Mouse (Mus musculus): ENCODE results near the gene Pdzd2. TPM values are rescaled to one million over a fixed set of nuclear protein-coding genes. Genes with fewer than 3 reads are reported as not detected.
A peak's percentile ranks its signal among the peaks of the same experiment; 100 is the strongest.

Gene Pdzd2
- polyA plus RNA-seq, 1 experiment from 2014 or later: 7.3 TPM

- peak overlapping the region; percentile 30 for H3K27ac ChIP-seq
- no peak for DNase-seq (ENCODE audit: low spot score)
- no peaks in the 10 kb centered on the region for H3K9me3 ChIP-seq
- no peak overlapping the region for H3K4me3 ChIP-seq
- no peaks in the 10 kb centered on the region for H3K27me3 ChIP-seq (ENCODE audit: insufficient read depth, poor library complexity, severe bottlenecking)
- 75% methylated on average over 15 of the region's 15 CpGs for WGBS
- H3K36me3 ChIP-seq: 0 out of 2 replicates have a peak, but pooled peaks cover 6% of the 10 kb centered on the region
- H3K4me1 ChIP-seq: peaks cover 12% of the 10 kb centered on the region; the same call in 1 of the 2 replicates
These were observed 87.2 kb downstream of the Pdzd2 start for GRCm38 (mm10) chr15:12652336-12653031.

GRCm38 (mm10) chr15:12650236-12650635, 89.5 kb downstream of the Pdzd2 start:
- no peaks in the 10 kb centered on the region for H3K27me3 ChIP-seq (ENCODE audit: insufficient read depth, poor library complexity, severe bottlenecking)
- no peak for DNase-seq (ENCODE audit: low spot score)
- H3K27ac ChIP-seq: no peak overlapping the region; the same call in 1 of the 2 replicates

GRCm38 (mm10) chr15:12649674-12650073, 90.0 kb downstream of the Pdzd2 start:
- DNase-seq (ENCODE audit: low spot score): no peak
- whole genome bisulfite sequencing: 87% methylated on average over 3 of the region's 3 CpGs
- no peaks in the 10 kb centered on the region for H3K9me3 ChIP-seq

More at GRCm38 (mm10) chr15:12650236-12650635, 89.5 kb downstream of the Pdzd2 start:
- H3K9me3 ChIP-seq: no peaks in the 10 kb centered on the region
- no peak overlapping the region for H3K4me3 ChIP-seq
- WGBS: 93% methylated on average over 3 of the region's 3 CpGs
- peaks cover 12% of the 10 kb centered on the region; the same call in 1 of the 2 replicates for H3K4me1 ChIP-seq
- H3K36me3 ChIP-seq: 0 out of 2 replicates have a peak, but pooled peaks cover 6% of the 10 kb centered on the region

GRCm38 (mm10) chr15:12649131-12649530, 90.6 kb downstream of the Pdzd2 start:
- Histone ChIP-seq H3K9me3 (no peaks in the 10 kb centered on the region), H3K4me1 (peaks cover 12% of the 10 kb centered on the region; the same call in 1 of the 2 replicates), H3K4me3 (no peak overlapping the region), H3K27me3 (ENCODE audit: insufficient read depth, poor library complexity, severe bottlenecking) (no peaks in the 10 kb centered on the region), H3K36me3 (0 out of 2 replicates have a peak, but pooled peaks cover 6% of the 10 kb centered on the region), H3K27ac (no peak overlapping the region)
- 72% methylated on average over 2 of the region's 2 CpGs for WGBS
- no peak for DNase-seq (ENCODE audit: low spot score)

More at GRCm38 (mm10) chr15:12649674-12650073, 90.0 kb downstream of the Pdzd2 start:
- H3K36me3 ChIP-seq: 0 out of 2 replicates have a peak, but pooled peaks cover 6% of the 10 kb centered on the region
- no peaks in the 10 kb centered on the region for H3K27me3 ChIP-seq (ENCODE audit: insufficient read depth, poor library complexity, severe bottlenecking)
- peaks cover 12% of the 10 kb centered on the region; the same call in 1 of the 2 replicates for H3K4me1 ChIP-seq
- no peak overlapping the region for H3K27ac ChIP-seq
- H3K4me3 ChIP-seq: no peak overlapping the region

- WGBS: 83% methylated on average over 7 of the region's 7 CpGs
- H3K36me3 ChIP-seq: no peaks in the 10 kb centered on the region
These were observed 99.0 kb downstream of the Pdzd2 start for GRCm38 (mm10) chr15:12640755-12641154.

GRCm38 (mm10) chr15:12639776-12640175, 99.9 kb downstream of the Pdzd2 start:
- 80% methylated on average over 3 of the region's 3 CpGs for WGBS
- no peaks in the 10 kb centered on the region for H3K36me3 ChIP-seq
- H3K27ac ChIP-seq: no peak overlapping the region
- peak; percentile 51 for DNase-seq (ENCODE audit: low spot score)
- H3K4me3 ChIP-seq: no peak overlapping the region
- H3K9me3 ChIP-seq: no peaks in the 10 kb centered on the region
- H3K27me3 ChIP-seq (ENCODE audit: insufficient read depth, poor library complexity, severe bottlenecking): no peaks in the 10 kb centered on the region
- peaks cover 27% of the 10 kb centered on the region; the same call in 1 of the 2 replicates for H3K4me1 ChIP-seq

More at GRCm38 (mm10) chr15:12640755-12641154, 99.0 kb downstream of the Pdzd2 start:
- H3K4me3 ChIP-seq: no peak overlapping the region
- DNase-seq (ENCODE audit: low spot score): peak; percentile 60
- no peaks in the 10 kb centered on the region for H3K27me3 ChIP-seq (ENCODE audit: insufficient read depth, poor library complexity, severe bottlenecking)
- H3K27ac ChIP-seq: no peak overlapping the region
- peaks cover 27% of the 10 kb centered on the region; the same call in 1 of the 2 replicates for H3K4me1 ChIP-seq
- H3K9me3 ChIP-seq: no peaks in the 10 kb centered on the region

- 92% methylated on average over 8 of the region's 8 CpGs for WGBS
- no peaks in the 10 kb centered on the region for H3K27me3 ChIP-seq (ENCODE audit: insufficient read depth, poor library complexity, severe bottlenecking)
- no peaks in the 10 kb centered on the region for H3K9me3 ChIP-seq
- H3K27ac ChIP-seq: no peak overlapping the region
- peak; percentile 55 for DNase-seq (ENCODE audit: low spot score)
- no peaks in the 10 kb centered on the region for H3K36me3 ChIP-seq
- no peak overlapping the region for H3K4me3 ChIP-seq
- peaks cover 32% of the 10 kb centered on the region; the same call in 1 of the 2 replicates for H3K4me1 ChIP-seq
These were observed 100.5 kb downstream of the Pdzd2 start for GRCm38 (mm10) chr15:12639181-12639580.

- peak; percentile 70 for DNase-seq (ENCODE audit: low spot score)
- Histone ChIP-seq H3K36me3 (no peaks in the 10 kb centered on the region), H3K9me3 (no peaks in the 10 kb centered on the region), H3K4me3 (no peak overlapping the region), H3K27ac (no peak overlapping the region; the same call in 1 of the 2 replicates), H3K27me3 (ENCODE audit: insufficient read depth, poor library complexity, severe bottlenecking) (no peaks in the 10 kb centered on the region), H3K4me1 (peaks cover 32% of the 10 kb centered on the region; the same call in 1 of the 2 replicates)
- WGBS: 70% methylated on average over 14 of the region's 14 CpGs
These were observed 101.2 kb downstream of the Pdzd2 start for GRCm38 (mm10) chr15:12638370-12639030.

GRCm38 (mm10) chr15:12637511-12637910, 102.2 kb downstream of the Pdzd2 start:
- Histone ChIP-seq H3K4me1 (peaks cover 35% of the 10 kb centered on the region), H3K4me3 (no peak overlapping the region), H3K27me3 (ENCODE audit: insufficient read depth, poor library complexity, severe bottlenecking) (no peaks in the 10 kb centered on the region), H3K36me3 (no peaks in the 10 kb centered on the region), H3K27ac (peak overlapping the region; percentile 49), H3K9me3 (no peaks in the 10 kb centered on the region)
- DNase-seq (ENCODE audit: low spot score): peak; percentile 63
- 89% methylated on average over 8 of the region's 8 CpGs for WGBS

- WGBS: 67% methylated on average over 5 of the region's 5 CpGs
These were observed 103.3 kb downstream of the Pdzd2 start for GRCm38 (mm10) chr15:12636386-12636785.

GRCm38 (mm10) chr15:12634921-12635320, 104.8 kb downstream of the Pdzd2 start:
- Histone ChIP-seq H3K4me1 (peaks cover 53% of the 10 kb centered on the region), H3K9me3 (no peaks in the 10 kb centered on the region), H3K36me3 (no peaks in the 10 kb centered on the region), H3K27ac (no peak overlapping the region), H3K27me3 (ENCODE audit: insufficient read depth, poor library complexity, severe bottlenecking) (no peaks in the 10 kb centered on the region), H3K4me3 (no peak overlapping the region)
- 86% methylated on average over 8 of the region's 8 CpGs for WGBS
- peak; percentile 66 for DNase-seq (ENCODE audit: low spot score)

More at GRCm38 (mm10) chr15:12636386-12636785, 103.3 kb downstream of the Pdzd2 start:
- H3K27ac ChIP-seq: peak overlapping the region; percentile 36; the same call in 1 of the 2 replicates
- H3K27me3 ChIP-seq (ENCODE audit: insufficient read depth, poor library complexity, severe bottlenecking): no peaks in the 10 kb centered on the region
- H3K4me1 ChIP-seq: peaks cover 45% of the 10 kb centered on the region
- H3K9me3 ChIP-seq: no peaks in the 10 kb centered on the region
- no peak overlapping the region for H3K4me3 ChIP-seq
- H3K36me3 ChIP-seq: no peaks in the 10 kb centered on the region
- peak; percentile 56 for DNase-seq (ENCODE audit: low spot score)

- Histone ChIP-seq H3K4me1 (peaks cover 21% of the 10 kb centered on the region), H3K36me3 (no peaks in the 10 kb centered on the region), H3K27ac (no peak overlapping the region), H3K4me3 (no peak overlapping the region), H3K9me3 (no peaks in the 10 kb centered on the region), H3K27me3 (ENCODE audit: insufficient read depth, poor library complexity, severe bottlenecking) (no peaks in the 10 kb centered on the region)
- DNase-seq (ENCODE audit: low spot score): peak; percentile 63
- WGBS: 80% methylated on average over 7 of the region's 7 CpGs
These were observed 110.6 kb downstream of the Pdzd2 start for GRCm38 (mm10) chr15:12629164-12629563.

- Histone ChIP-seq H3K4me1 (peaks cover 21% of the 10 kb centered on the region), H3K27ac (no peak overlapping the region), H3K4me3 (no peak overlapping the region), H3K27me3 (ENCODE audit: insufficient read depth, poor library complexity, severe bottlenecking) (no peaks in the 10 kb centered on the region), H3K36me3 (no peaks in the 10 kb centered on the region), H3K9me3 (no peaks in the 10 kb centered on the region)
- 90% methylated on average over 7 of the region's 7 CpGs for WGBS
- DNase-seq (ENCODE audit: low spot score): peak; percentile 72
These were observed 111.3 kb downstream of the Pdzd2 start for GRCm38 (mm10) chr15:12628451-12628850.

Measured in heart, embryonic 10.5 days (tissue).